Mouse (Mus musculus): Measurements from ENCODE around the gene Cdh10. TPM values are rescaled to one million over a fixed set of nuclear protein-coding genes. Genes with fewer than 3 reads are reported as not detected.

The Cdh10 gene
- total RNA-seq, 2 experiments from 2014 or later = not detected

GRCm38 (mm10) chr15:18952266-18952665 lies 133.5 kb downstream of the Cdh10 start:
- intact Hi-C loops (cut with DNase I) = no loop called here
- no peak for DNase-seq

- intact Hi-C loops (cut with DNase I) = no loop called here
Measured at GRCm38 (mm10) chr15:18975041-18975440, 156.3 kb downstream of the Cdh10 start.

DNA sequence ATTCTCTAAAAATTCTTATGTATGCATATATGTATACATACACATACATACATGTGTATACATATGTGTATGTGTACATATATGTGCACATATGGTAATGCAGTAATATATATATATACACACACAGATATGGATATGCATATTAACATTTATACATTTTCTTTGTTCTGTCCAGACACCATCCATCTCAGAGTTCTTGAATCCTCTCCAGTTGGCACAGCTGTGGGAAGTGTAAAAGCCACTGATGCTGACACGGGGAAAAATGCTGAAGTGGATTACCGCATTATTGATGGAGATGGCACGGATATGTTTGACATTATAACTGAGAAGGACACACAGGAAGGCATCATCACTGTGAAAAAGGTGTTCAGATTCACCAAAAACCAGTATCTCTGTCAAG lies 166.1 kb downstream of the Cdh10 start:
- intact Hi-C loops (cut with DNase I) = no loop called here
- no peak for DNase-seq

More at GRCm38 (mm10) chr15:18975041-18975440, 156.3 kb downstream of the Cdh10 start:
- no peak for DNase-seq

DNA sequence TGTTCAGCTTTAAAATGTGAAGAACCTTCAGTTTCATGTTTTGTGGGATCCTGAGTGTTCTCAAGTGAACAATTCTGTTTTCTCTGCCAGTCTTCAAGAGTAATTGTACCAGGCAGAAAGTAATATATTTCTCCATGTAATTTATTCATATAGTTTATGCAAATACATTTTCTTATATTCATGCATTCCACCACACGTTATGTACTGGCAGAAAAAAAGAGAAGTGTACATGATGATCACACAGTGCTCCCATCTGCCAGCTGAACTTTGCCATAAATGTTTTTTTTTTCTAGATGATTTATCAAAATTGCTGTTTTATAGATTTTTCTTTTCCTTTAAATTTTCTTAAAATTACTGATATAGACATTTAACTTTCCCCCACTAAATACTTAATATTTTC lies 168.9 kb downstream of the Cdh10 start:
- intact Hi-C loops (cut with DNase I) = no loop called here
- DNase-seq = no peak

DNA sequence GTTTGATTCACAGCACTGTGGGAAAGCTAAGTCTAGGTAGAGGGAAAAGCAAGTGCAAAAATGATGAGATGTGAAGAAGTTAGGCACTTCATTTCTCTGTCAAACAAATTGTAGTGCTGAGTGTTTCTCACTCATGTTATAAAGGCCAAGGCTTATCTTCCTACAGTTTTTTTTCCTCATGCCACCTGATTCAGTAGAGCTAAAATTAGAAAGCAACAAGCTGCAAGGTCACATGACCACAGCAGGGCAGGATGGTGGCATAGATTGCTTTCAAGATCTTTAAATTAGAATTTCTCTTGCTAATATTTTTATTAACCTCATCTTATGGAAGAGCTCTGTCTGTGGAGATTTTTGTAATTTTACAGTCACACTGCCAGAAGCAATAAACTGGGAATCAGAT lies 174.8 kb downstream of the Cdh10 start:
- no peak for DNase-seq
- intact Hi-C loops (cut with DNase I) = no loop called here

DNA sequence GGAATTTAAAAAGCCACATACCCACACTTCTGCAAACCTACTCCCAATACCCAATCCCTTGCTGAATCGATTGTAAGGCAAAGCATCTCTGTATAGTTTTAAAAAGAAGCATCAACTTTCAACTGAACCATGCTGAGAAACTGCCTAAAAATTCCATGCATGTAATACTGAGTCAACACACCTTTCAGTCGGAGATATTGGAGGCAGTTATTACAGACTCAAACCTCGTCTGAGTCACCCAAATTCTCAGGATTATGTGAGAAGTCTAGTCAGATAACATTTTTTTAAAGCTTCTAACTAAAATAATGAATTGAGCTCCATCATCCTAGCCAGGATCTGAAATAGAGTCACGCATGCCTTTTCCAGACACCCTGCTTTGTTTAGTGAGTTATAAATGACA lies 175.5 kb downstream of the Cdh10 start:
- intact Hi-C loops (cut with DNase I) = no loop called here
- DNase-seq = no peak

DNA sequence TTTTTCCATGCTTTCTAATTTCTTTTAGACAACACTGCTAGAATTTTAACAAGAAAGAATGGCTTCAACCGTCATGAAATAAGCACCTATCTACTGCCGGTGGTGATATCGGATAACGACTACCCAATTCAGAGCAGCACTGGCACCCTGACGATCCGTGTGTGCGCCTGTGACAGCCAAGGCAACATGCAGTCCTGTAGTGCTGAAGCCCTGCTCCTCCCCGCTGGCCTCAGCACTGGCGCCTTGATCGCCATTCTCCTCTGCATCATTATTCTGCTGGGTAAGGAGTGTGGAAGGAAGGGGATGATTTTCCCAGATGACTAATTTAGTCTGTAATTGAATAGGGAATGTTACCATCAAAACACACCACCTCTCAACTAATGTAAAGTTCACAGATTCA lies 192.1 kb downstream of the Cdh10 start:
- intact Hi-C loops (cut with DNase I) = no loop called here
- no peak for DNase-seq

- intact Hi-C loops (cut with DNase I) = no loop called here
- DNase-seq = no peak
Measured at GRCm38 (mm10) chr15:19032983-19033382, 214.2 kb downstream of the Cdh10 start.

- no peak for DNase-seq
- intact Hi-C loops (cut with DNase I) = no loop called here
Measured at GRCm38 (mm10) chr15:19040077-19040476, 221.3 kb downstream of the Cdh10 start.
